Mouse (Mus musculus): Measurements from ENCODE around the gene Gucy2g. TPM values are rescaled to one million over a fixed set of nuclear protein-coding genes. Genes with fewer than 3 reads are reported as not detected.
A peak's percentile ranks its signal among the peaks of the same experiment; 100 is the strongest.

Gucy2g gene
- polyA plus RNA-seq, 1 experiment from 2014 or later = not detected

DNA sequence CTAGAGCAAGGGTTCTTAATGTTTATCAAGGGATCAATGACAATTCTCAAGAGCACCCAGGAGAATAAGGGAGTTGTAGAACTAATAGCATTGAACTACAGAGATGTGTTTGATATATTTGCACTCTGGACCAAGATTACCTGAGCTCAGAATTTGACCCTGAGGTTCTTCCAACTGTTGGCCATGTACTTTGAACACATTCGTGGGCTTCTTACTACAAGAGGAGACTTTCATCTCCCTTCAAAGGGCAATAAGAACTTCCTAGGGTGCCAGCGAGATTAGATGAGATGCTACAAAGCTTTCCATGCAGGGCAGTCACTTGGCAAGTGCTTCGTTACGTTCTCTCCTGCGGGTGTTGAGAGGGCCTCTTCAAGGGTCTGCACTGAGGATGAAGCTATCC, 6.5 kb upstream of the Gucy2g start:
- 0 out of 2 replicates have a peak, but pooled peaks cover 7% of the 10 kb centered on the region for H3K4me1 ChIP-seq
- no peak for ATAC-seq (ENCODE audit: insufficient number of reproducible peaks, insufficient read depth, low FRiP score, low TSS enrichment)
- H3K27ac ChIP-seq = no peak overlapping the region
- no peaks in the 10 kb centered on the region for H3K36me3 ChIP-seq
- H3K9ac ChIP-seq = no peak overlapping the region
- no peak overlapping the region for H3K4me2 ChIP-seq (replicated peaks)
- H3K27me3 ChIP-seq = no peaks in the 10 kb centered on the region
- WGBS = 85% methylated on average over 5 of the region's 5 CpGs
- no peaks in the 10 kb centered on the region for H3K9me3 ChIP-seq
- H3K4me3 ChIP-seq = no peak overlapping the region

DNA sequence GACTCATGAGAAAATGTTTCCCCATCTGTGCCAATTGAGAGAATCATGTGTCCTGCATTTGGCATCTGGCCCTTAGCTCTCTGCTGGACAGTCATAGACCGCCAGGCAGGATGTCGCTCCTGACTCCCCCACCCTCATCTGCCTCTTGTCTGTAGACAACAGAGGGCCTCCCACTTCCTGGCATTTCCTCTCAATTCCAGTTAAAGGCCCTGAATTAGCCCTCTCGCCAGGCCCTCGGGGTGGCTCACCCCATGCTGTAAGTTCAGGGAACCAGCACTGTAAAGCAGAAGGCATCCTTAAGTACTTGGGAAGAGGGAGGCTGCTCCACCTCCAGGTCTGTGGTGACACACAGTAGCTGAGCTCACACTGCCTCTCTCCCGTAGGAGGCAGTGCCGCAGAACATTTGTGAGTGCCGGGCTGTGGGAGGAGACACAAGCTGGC, 3.8 kb upstream of the Gucy2g start:
- H3K9ac ChIP-seq = no peak overlapping the region
- H3K27me3 ChIP-seq = no peaks in the 10 kb centered on the region
- no peaks in the 10 kb centered on the region for H3K9me3 ChIP-seq
- no peak overlapping the region for H3K27ac ChIP-seq
- H3K36me3 ChIP-seq = no peaks in the 10 kb centered on the region
- no peak for ATAC-seq (ENCODE audit: insufficient number of reproducible peaks, insufficient read depth, low FRiP score, low TSS enrichment)
- 0 out of 2 replicates have a peak, but pooled peaks cover 7% of the 10 kb centered on the region for H3K4me1 ChIP-seq
- H3K4me2 ChIP-seq (replicated peaks) = no peak overlapping the region
- H3K4me3 ChIP-seq = no peak overlapping the region
- 13% methylated on average over 7 of the region's 7 CpGs for WGBS

DNA sequence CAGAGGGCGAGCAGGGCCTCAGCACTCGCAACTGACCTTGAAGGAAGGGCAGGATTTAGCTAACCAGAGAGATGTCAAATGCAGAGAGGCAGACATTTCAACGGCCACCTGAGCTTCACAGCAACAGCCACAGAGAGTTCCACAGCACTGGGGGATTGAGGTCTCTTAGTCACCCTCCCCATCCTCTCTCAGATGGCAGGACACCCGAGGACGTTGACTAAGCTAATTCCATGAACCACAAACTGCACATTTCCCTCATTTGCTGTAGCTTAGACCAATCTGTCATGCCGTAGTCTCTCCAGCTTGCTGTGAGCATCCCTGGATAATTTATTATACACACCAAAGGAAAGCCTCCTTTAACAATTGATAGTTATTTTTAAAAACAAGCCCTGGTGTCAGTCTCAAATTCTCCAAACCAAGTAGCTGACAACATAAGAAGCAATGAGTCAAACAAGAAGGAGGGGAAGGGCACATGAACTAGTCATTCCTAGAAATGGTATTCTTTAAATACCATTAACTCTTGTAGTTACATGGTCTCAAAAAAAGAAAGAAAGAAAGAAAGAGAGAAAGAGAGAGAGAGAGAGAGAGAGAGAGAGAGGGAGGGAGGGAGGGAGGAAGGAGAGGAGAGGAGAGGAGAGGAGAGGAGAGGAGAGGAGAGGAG, 1.1 kb downstream of the Gucy2g start:
- Histone ChIP-seq H3K9me3 (no peaks in the 10 kb centered on the region), H3K27me3 (no peaks in the 10 kb centered on the region), H3K4me1 (0 out of 2 replicates have a peak, but pooled peaks cover 2% of the 10 kb centered on the region), H3K27ac (no peak overlapping the region), H3K9ac (no peak overlapping the region), H3K36me3 (no peaks in the 10 kb centered on the region), H3K4me3 (no peak overlapping the region), H3K4me2 (replicated peaks) (no peak overlapping the region)
- no peak for ATAC-seq (ENCODE audit: insufficient number of reproducible peaks, insufficient read depth, low FRiP score, low TSS enrichment)
- WGBS = 74% methylated on average over 6 of the region's 6 CpGs

DNA sequence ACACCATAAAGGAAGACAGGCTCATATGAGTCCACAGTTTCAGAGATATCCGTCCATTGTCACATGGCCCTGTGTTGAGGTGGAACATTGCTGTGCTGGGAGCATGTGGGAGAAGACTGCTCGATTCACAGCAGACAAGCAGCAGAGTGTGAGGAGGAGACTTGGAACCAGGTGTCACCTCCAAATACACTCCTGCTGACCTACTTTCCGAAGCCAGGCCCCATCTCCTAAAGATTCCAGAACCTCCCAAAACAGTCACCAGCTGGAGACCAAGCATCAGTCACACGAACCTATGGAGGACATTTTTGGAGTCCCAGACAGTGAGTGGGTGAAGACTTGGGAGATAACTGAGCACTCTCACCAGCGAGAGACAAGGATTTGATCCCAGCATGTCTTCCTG, 4.5 kb downstream of the Gucy2g start:
- no peak for ATAC-seq (ENCODE audit: insufficient number of reproducible peaks, insufficient read depth, low FRiP score, low TSS enrichment)
- Histone ChIP-seq H3K4me2 (replicated peaks) (no peak overlapping the region), H3K36me3 (no peaks in the 10 kb centered on the region), H3K9me3 (no peaks in the 10 kb centered on the region), H3K4me1 (no peaks in the 10 kb centered on the region), H3K27ac (no peak overlapping the region), H3K27me3 (no peaks in the 10 kb centered on the region), H3K9ac (no peak overlapping the region), H3K4me3 (no peak overlapping the region)
- WGBS = 85% methylated on average over 5 of the region's 5 CpGs

DNA sequence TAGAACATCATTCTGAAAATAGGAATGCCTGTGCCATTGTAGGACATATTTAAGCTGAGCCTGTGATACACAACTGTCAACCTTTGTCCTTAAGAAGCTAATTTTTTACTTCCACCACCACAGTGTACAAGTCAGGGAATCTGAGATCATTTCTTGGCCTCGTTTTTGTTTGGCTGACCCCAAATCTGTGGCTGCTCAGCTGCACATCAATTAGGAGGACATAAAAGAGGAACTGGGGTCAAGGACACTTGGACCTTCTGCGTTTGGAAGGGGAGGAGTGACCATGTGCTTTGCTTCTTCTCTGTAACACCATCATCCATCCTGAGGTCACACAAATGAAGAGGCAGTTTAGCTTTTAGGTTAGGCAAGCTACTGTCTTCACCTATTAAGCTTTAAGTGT, 5.0 kb downstream of the Gucy2g start:
- no peaks in the 10 kb centered on the region for H3K27me3 ChIP-seq
- no peaks in the 10 kb centered on the region for H3K4me1 ChIP-seq
- no peak overlapping the region for H3K4me3 ChIP-seq

DNA sequence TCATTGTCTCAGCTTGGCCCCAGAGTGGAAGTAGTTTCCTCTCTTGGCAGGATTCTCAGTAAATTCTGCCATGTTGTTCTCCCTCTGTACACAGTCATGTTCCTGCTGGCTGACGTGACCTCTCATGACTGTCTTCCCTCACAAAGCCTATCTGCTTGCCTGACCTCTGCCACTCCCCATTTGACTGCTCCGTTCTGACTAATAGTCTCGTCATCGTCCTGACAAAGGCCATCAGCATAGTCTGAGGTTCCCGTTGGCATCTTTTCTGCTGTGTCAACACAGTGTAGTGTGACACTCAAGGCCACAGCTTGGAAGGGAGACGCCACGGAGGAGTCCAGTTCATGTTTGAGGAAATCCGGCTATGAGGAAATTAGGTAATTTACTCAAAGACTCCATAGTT, 8.9 kb downstream of the Gucy2g start:
- Histone ChIP-seq H3K4me3 (no peak overlapping the region), H3K4me2 (replicated peaks) (no peak overlapping the region), H3K27ac (no peak overlapping the region), H3K9ac (no peak overlapping the region), H3K4me1 (no peaks in the 10 kb centered on the region), H3K9me3 (no peaks in the 10 kb centered on the region), H3K27me3 (no peaks in the 10 kb centered on the region), H3K36me3 (no peaks in the 10 kb centered on the region)
- ATAC-seq (ENCODE audit: insufficient number of reproducible peaks, insufficient read depth, low FRiP score, low TSS enrichment) = no peak
- WGBS = 60% methylated on average over 8 of the region's 8 CpGs

More for the DNA sequence above, 5.0 kb downstream of the Gucy2g start:
- ATAC-seq (ENCODE audit: insufficient number of reproducible peaks, insufficient read depth, low FRiP score, low TSS enrichment) = no peak
- Histone ChIP-seq H3K9ac (no peak overlapping the region), H3K4me2 (replicated peaks) (no peak overlapping the region), H3K36me3 (no peaks in the 10 kb centered on the region), H3K9me3 (no peaks in the 10 kb centered on the region), H3K27ac (no peak overlapping the region)
- WGBS = 44% methylated on average over 2 of the region's 2 CpGs

DNA sequence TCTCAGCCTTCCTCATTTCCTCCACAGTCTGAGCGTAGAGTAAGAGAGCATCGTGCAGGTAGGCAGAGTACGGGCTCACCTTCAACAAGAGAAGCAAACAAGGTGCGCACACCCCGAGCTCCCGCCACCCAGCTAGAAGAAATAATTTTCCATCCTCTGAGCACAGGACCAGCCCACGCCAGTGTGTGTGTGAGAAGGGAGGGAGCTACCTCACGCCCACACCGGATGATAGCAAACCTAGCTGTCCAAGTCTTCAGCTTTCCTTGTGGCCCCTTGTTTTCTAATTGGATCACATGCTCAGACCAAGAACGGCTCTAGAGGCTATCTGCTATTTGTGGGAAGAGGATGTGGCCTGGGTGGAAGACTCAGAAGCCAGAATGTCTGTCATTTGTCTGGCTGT, 10.0 kb downstream of the Gucy2g start:
- no peak for ATAC-seq (ENCODE audit: insufficient number of reproducible peaks, insufficient read depth, low FRiP score, low TSS enrichment)
- Histone ChIP-seq H3K4me1 (no peaks in the 10 kb centered on the region), H3K4me3 (no peak overlapping the region), H3K27ac (no peak overlapping the region), H3K9me3 (no peaks in the 10 kb centered on the region), H3K4me2 (replicated peaks) (no peak overlapping the region), H3K27me3 (no peaks in the 10 kb centered on the region), H3K9ac (no peak overlapping the region), H3K36me3 (no peaks in the 10 kb centered on the region)
- 80% methylated on average over 10 of the region's 10 CpGs for WGBS

DNA sequence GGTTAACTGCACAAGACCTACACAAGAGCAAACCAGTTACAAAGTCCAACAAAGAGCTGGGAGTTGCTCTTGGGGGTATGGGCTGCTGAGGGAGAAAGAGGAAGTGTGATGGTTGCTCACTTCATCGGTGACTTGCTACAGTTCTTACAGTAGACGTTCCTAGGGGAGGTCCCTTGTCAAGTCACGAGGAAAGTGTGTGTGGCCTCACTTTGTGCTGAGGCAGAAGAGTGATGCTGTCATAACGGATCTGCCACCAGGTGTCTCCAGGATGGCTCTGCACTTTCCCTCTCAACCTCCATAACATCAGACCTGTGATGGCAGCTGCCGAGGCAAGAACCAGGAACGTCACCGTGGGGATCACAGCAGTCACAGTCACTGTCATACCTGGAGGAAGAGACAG, 13.9 kb downstream of the Gucy2g start:
- 84% methylated on average over 7 of the region's 7 CpGs for WGBS

DNA sequence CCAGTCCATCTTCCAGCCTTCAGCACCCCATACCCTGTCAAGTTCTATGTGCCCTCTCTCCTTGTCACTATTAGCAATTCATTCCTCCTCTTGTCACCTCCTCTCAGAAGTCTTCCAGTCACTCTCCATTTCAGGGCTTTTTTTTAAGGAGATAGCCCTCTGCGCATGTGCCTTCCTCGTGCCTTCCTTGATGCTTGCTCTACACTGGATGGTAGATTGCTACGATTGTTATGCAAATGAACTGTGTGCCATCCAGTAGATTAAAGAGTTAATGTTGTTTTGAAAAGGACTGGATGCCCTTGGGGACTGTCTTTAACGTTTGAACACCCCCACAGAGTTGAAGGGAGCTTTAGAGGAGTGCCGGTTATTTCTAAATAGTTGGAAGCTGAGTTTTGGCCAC, 14.4 kb downstream of the Gucy2g start:
- no peaks in the 10 kb centered on the region for H3K4me1 ChIP-seq
- no peaks in the 10 kb centered on the region for H3K9me3 ChIP-seq
- H3K36me3 ChIP-seq = no peaks in the 10 kb centered on the region
- no peaks in the 10 kb centered on the region for H3K27me3 ChIP-seq
- no peak overlapping the region for H3K9ac ChIP-seq
- no peak overlapping the region for H3K4me3 ChIP-seq
- no peak overlapping the region for H3K27ac ChIP-seq
- 64% methylated on average over 5 of the region's 5 CpGs for WGBS
- H3K4me2 ChIP-seq (replicated peaks) = no peak overlapping the region
- no peak for ATAC-seq (ENCODE audit: insufficient number of reproducible peaks, insufficient read depth, low FRiP score, low TSS enrichment)

More for the DNA sequence above, 13.9 kb downstream of the Gucy2g start:
- H3K4me3 ChIP-seq = no peak overlapping the region
- no peaks in the 10 kb centered on the region for H3K36me3 ChIP-seq
- H3K4me2 ChIP-seq (replicated peaks) = no peak overlapping the region
- no peaks in the 10 kb centered on the region for H3K9me3 ChIP-seq
- no peak overlapping the region for H3K27ac ChIP-seq
- H3K27me3 ChIP-seq = no peaks in the 10 kb centered on the region
- no peaks in the 10 kb centered on the region for H3K4me1 ChIP-seq
- H3K9ac ChIP-seq = no peak overlapping the region
- no peak for ATAC-seq (ENCODE audit: insufficient number of reproducible peaks, insufficient read depth, low FRiP score, low TSS enrichment)

DNA sequence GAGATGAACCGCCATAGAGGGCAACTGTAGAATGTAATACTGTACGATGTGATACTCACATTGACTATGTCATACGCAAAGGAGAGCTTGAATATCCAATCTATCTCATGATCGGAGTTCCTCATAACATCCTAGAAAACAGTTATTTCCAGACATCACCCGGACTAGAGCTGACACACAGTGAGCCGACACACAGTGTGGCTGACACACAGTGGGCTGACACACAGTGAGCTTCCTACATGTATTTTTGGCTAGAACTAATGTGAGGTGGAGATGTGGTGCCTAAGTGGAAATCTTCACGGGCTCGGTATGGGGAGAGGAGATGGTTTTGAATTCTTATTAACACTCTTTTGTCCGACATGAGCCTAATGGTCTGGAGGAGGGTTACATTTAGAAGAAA, 18.8 kb downstream of the Gucy2g start:
- H3K4me1 ChIP-seq = no peaks in the 10 kb centered on the region
- H3K4me2 ChIP-seq (replicated peaks) = no peak overlapping the region
- no peaks in the 10 kb centered on the region for H3K36me3 ChIP-seq
- H3K27me3 ChIP-seq = no peaks in the 10 kb centered on the region
- WGBS = 89% methylated on average over 9 of the region's 9 CpGs
- no peak overlapping the region for H3K9ac ChIP-seq
- no peak overlapping the region for H3K27ac ChIP-seq
- no peak overlapping the region for H3K4me3 ChIP-seq
- ATAC-seq (ENCODE audit: insufficient number of reproducible peaks, insufficient read depth, low FRiP score, low TSS enrichment) = no peak
- H3K9me3 ChIP-seq = no peaks in the 10 kb centered on the region

DNA sequence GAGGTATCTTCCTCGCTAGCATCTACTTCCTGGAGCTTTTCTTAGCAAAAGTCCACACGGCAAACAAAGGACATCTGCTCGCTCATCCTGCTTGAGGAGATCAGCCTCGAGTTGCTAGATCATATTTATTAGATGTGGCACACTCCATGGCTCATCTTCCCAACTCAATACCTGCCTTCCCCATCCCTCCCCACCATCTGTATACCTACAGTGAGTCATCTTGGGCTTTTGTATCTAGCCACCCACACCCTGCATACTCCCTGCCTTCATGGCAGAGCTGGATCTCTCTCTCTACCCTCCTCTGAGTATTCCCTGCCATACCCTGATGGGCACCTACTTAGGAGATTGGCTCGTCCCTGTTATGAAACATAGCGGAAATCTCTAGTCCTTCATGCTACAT, 19.8 kb downstream of the Gucy2g start:
- ATAC-seq (ENCODE audit: insufficient number of reproducible peaks, insufficient read depth, low FRiP score, low TSS enrichment) = no peak
- H3K36me3 ChIP-seq = no peaks in the 10 kb centered on the region
- H3K4me1 ChIP-seq = no peaks in the 10 kb centered on the region
- H3K9ac ChIP-seq = no peak overlapping the region
- no peak overlapping the region for H3K4me3 ChIP-seq
- H3K27ac ChIP-seq = no peak overlapping the region
- WGBS = 84% methylated on average over 6 of the region's 6 CpGs
- H3K27me3 ChIP-seq = no peaks in the 10 kb centered on the region
- H3K9me3 ChIP-seq = no peaks in the 10 kb centered on the region
- H3K4me2 ChIP-seq (replicated peaks) = no peak overlapping the region

DNA sequence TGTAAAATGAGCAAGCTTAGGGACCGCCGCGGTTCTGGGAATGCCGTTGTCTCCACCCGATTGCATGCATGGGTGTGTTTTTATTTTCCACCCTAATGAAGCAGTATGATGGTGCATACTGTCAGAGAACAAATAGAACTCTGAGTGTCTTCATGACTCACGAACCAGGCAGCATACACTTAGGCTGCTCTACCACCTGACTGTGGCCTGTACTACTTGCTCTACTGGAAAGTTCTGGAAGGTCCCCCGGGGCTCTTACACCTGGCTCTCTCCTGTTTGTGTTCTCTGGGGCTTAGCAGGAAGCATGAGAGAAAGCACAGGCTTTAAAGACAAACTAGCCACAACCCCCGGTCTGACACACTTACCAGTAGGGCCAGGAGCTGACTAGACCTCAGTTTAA, 21.7 kb downstream of the Gucy2g start:
- Histone ChIP-seq H3K4me2 (replicated peaks) (no peak overlapping the region; the same call in 1 of the 2 replicates), H3K9me3 (no peaks in the 10 kb centered on the region), H3K27me3 (no peaks in the 10 kb centered on the region), H3K27ac (no peak overlapping the region), H3K9ac (no peak overlapping the region), H3K36me3 (no peaks in the 10 kb centered on the region), H3K4me3 (0 out of 2 replicates have a peak overlapping the region, but pooled peaks have one; percentile 27), H3K4me1 (no peaks in the 10 kb centered on the region)
- ATAC-seq (ENCODE audit: insufficient number of reproducible peaks, insufficient read depth, low FRiP score, low TSS enrichment) = no peak
- WGBS = 72% methylated on average over 8 of the region's 8 CpGs
